Mouse (Mus musculus) urinary bladder, postnatal 4 days (tissue): ENCODE results near the gene Gm11096.

Experiments
- DNase-seq, 2 experiments: peaks; one replicate each; pipeline ENCODE4 v3.0.0; 2021 to 2022; ENCODE audit warnings: low spot score in 2 of 2

The Gm11096 gene

GRCm38 (mm10) chr17:81480351-81481161 lies 39.0 kb downstream of the Gm11096 start:
- DNase-seq, result peak; percentile 63 to 71

- no peak for DNase-seq
These were observed 40.4 kb downstream of the Gm11096 start for GRCm38 (mm10) chr17:81481843-81482490.

GRCm38 (mm10) chr17:81486388-81486787 lies 44.8 kb downstream of the Gm11096 start:
- no peak for DNase-seq
